Mouse (Mus musculus) hindbrain, embryonic 16.5 days (tissue): Measurements from ENCODE around the gene Vps36. TPM values are rescaled to one million over a fixed set of nuclear protein-coding genes. Genes with fewer than 3 reads are reported as not detected.

Experiments used
- ATAC-seq: fragments of 200-750 bp; cut with Nextera tagmentation; 2 replicates; pipeline ENCODE4 v1.8.0; 2017; ENCODE audit warnings: moderate TSS enrichment, moderate library complexity
- H3K27ac ChIP-seq: fragments of 300-500 bp; sonication (generic); 2 replicates; pipeline ENCODE4 v1.5.1; 2014; ENCODE audit warnings: low read depth, mild to moderate bottlenecking, control low read depth, low read length, moderate library complexity
- H3K27me3 ChIP-seq: fragments of 300-500 bp; sonication (generic); replicated peaks from 2 replicates; pipeline ENCODE4 v1.6.1; 2014; ENCODE audit warnings: low read length; ENCODE audit not compliant: control insufficient read depth, insufficient read depth
- H3K36me3 ChIP-seq: fragments of 300-500 bp; sonication (generic); 2 replicates; pipeline ENCODE4 v1.6.1; 2014; ENCODE audit warnings: mild to moderate bottlenecking, low read length, moderate library complexity, mixed read lengths; ENCODE audit not compliant: control insufficient read depth, insufficient read depth
- H3K4me1 ChIP-seq: fragments of 300-500 bp; sonication (generic); 2 replicates; pipeline ENCODE4 v1.6.1; 2014; ENCODE audit warnings: low read depth, low read length; ENCODE audit not compliant: control insufficient read depth, insufficient read depth
- H3K4me2 ChIP-seq: fragments of 300-500 bp; sonication (generic); 2 replicates; pipeline ENCODE4 v1.6.1; 2014; ENCODE audit warnings: mild to moderate bottlenecking, low read length, control low read depth, moderate library complexity
- H3K4me3 ChIP-seq: fragments of 300-500 bp; sonication (generic); 2 replicates; pipeline ENCODE4 v1.5.1; 2014; ENCODE audit warnings: mild to moderate bottlenecking, low read length, control low read depth, moderate library complexity
- H3K9ac ChIP-seq: fragments of 300-500 bp; sonication (generic); 2 replicates; pipeline ENCODE4 v1.6.1; 2014; ENCODE audit warnings: low read depth, mild to moderate bottlenecking, control low read depth, low read length, moderate library complexity
- H3K9me3 ChIP-seq: fragments of 300-500 bp; sonication (generic); 2 replicates; pipeline ENCODE4 v1.6.1; 2014; ENCODE audit warnings: mild to moderate bottlenecking, low read length, moderate library complexity; ENCODE audit not compliant: control insufficient read depth
- WGBS: fragments of 180-500 bp; shearing (Covaris S2); extraction: QIAGEN DNeasy Blood & Tissue Kit; methylation state at CpG from one replicate; pipeline ENCODE4 v1.1.7; 2014; 5-methylcytosine and 5-hydroxymethylcytosine counted together
- polyA plus RNA-seq: library from polyadenylated mRNA; unstranded; fragments of >200 nt; fragmentation: Nextera tagmentation; extraction: Ambion mirVana; gene quantifications from 2 replicates; pipeline ENCODE4 v1.2.1, GENCODE M21; 2015

The Vps36 gene
- polyA plus RNA-seq, 1 experiment from 2014 or later, result 41.4 TPM

- H3K4me3 ChIP-seq, result no peak overlapping the region
- no peak overlapping the region for H3K27ac ChIP-seq
- H3K36me3 ChIP-seq, result no peaks in the 10 kb centered on the region
- no peak overlapping the region for H3K4me2 ChIP-seq
- H3K9me3 ChIP-seq, result no peaks in the 10 kb centered on the region
- H3K4me1 ChIP-seq, result no peaks in the 10 kb centered on the region
- H3K9ac ChIP-seq, result no peak overlapping the region
- no peaks in the 10 kb centered on the region for H3K27me3 ChIP-seq
- WGBS, result 86% methylated on average over 1 of the region's 1 CpGs
- no peak for ATAC-seq
Measured at GRCm38 (mm10) chr8:22265194-22265593, 72.6 kb downstream of the Vps36 start.

- no peak for ATAC-seq
- WGBS, result 95% methylated on average over 3 of the region's 3 CpGs
Measured at GRCm38 (mm10) chr8:22266809-22267208, 74.2 kb downstream of the Vps36 start.

More at GRCm38 (mm10) chr8:22266809-22267208, 74.2 kb downstream of the Vps36 start:
- no peak overlapping the region for H3K4me2 ChIP-seq
- H3K9me3 ChIP-seq, result no peaks in the 10 kb centered on the region
- no peaks in the 10 kb centered on the region for H3K36me3 ChIP-seq
- no peaks in the 10 kb centered on the region for H3K4me1 ChIP-seq
- no peak overlapping the region for H3K27ac ChIP-seq
- no peaks in the 10 kb centered on the region for H3K27me3 ChIP-seq
- no peak overlapping the region for H3K9ac ChIP-seq
- H3K4me3 ChIP-seq, result no peak overlapping the region

Other genes starting within 250 kb of the Vps36 start
- gene Defb13, start 246.0 kb upstream of the Vps36 start, polyA plus RNA-seq, result not detected in 2 replicates
- not detected in 2 replicates for gene Fam90a1a, start 234.1 kb upstream of the Vps36 start, polyA plus RNA-seq
- gene Ccdc70, start 223.0 kb upstream of the Vps36 start, polyA plus RNA-seq, result not detected in 2 replicates
- 1.8 and 1.9 TPM in 2 replicates for gene Atp7b, start 132.5 kb upstream of the Vps36 start, polyA plus RNA-seq
- 40.9 and 42.4 TPM in 2 replicates for gene Alg11, start 132.1 kb upstream of the Vps36 start, polyA plus RNA-seq
- 1.4 and 1.6 TPM in 2 replicates for gene Nek5, start 67.8 kb upstream of the Vps36 start, polyA plus RNA-seq
- 8.0 and 8.3 TPM in 2 replicates for gene Nek3, start 26.4 kb upstream of the Vps36 start, polyA plus RNA-seq
- gene Ckap2, start 7.0 kb upstream of the Vps36 start, polyA plus RNA-seq, result 12.8 and 15.5 TPM in 2 replicates
- gene Thsd1, start 34.5 kb downstream of the Vps36 start, polyA plus RNA-seq, result 7.1 and 10.5 TPM in 2 replicates
- not detected in 2 replicates for gene Tpte, start 90.6 kb downstream of the Vps36 start, polyA plus RNA-seq
- 8.5 and 8.8 TPM in 2 replicates for gene Slc25a15, start 205.8 kb downstream of the Vps36 start, polyA plus RNA-seq
- gene Mrps31, start 218.6 kb downstream of the Vps36 start, polyA plus RNA-seq, result 32.6 and 32.9 TPM in 2 replicates